Mouse (Mus musculus): ENCODE data around the gene Tyr. TPM values are rescaled to one million over a fixed set of nuclear protein-coding genes. Genes with fewer than 3 reads are reported as not detected.

Tyr gene
- polyA plus RNA-seq, 1 experiment from 2014 or later: 0.05 TPM

Other genes with a start within 250 kb of the Tyr start
- 1.9 and 2.1 TPM in 2 replicates for gene Nox4, start 247.4 kb downstream of the Tyr start, polyA plus RNA-seq (2014; fragmentation: Nextera tagmentation; extraction: Ambion mirVana)
- 67.7 and 68.0 TPM in 2 replicates for gene Grm5, start 90.7 kb upstream of the Tyr start, polyA plus RNA-seq (2014; fragmentation: Nextera tagmentation; extraction: Ambion mirVana)